Mouse (Mus musculus) erythroblast, embryonic 14.5 days (primary cell): ENCODE data around the gene Fam110a.

Experiments used
- GATA1 ChIP-seq: IDR thresholded peaks from 2 replicates; pipeline ENCODE4 v1.6.1; 2012; ENCODE audit warnings: low read length, inconsistent platforms, mixed read lengths
- TAL1 ChIP-seq: IDR thresholded peaks from 3 replicates; pipeline ENCODE4 v1.6.1; 2012; ENCODE audit warnings: low read length, inconsistent platforms, mixed read lengths

DNA sequence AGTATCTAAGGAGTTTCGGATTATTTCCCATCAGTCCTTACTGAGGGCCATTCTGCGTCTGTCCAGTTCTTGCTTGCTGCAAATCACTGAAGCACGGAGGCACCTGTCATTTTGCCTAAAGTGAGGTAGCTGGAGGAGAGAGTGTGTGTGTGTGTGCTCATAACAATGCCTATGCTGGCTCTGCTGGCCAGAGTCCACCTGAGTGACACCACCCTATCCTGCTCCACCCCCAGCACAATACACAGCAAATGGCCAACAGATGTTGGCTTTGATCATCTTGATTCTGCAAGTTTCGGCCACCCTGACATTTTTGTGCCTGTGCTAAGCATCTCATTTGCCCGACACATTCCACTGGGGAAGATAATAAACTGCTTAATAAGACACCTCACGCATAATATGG, 1.5 kb downstream of the Fam110a start:
- TF ChIP-seq GATA1 (no peak), TAL1 (no peak)
